Mouse (Mus musculus) skeletal muscle tissue, adult 2 months (tissue): ENCODE data around the gene Lhfpl5.

Experiments used
- DNase-seq: peaks from one replicate; pipeline ENCODE4 v3.0.0-alpha.2; 2012; ENCODE audit warnings: low read depth, low spot score

Lhfpl5 gene

GRCm38 (mm10) chr17:28625327-28625726 is 49.9 kb downstream of the Lhfpl5 start:
- DNase-seq = no peak

- no peak for DNase-seq
Observed at GRCm38 (mm10) chr17:28626937-28627336, 51.5 kb downstream of the Lhfpl5 start.

DNA sequence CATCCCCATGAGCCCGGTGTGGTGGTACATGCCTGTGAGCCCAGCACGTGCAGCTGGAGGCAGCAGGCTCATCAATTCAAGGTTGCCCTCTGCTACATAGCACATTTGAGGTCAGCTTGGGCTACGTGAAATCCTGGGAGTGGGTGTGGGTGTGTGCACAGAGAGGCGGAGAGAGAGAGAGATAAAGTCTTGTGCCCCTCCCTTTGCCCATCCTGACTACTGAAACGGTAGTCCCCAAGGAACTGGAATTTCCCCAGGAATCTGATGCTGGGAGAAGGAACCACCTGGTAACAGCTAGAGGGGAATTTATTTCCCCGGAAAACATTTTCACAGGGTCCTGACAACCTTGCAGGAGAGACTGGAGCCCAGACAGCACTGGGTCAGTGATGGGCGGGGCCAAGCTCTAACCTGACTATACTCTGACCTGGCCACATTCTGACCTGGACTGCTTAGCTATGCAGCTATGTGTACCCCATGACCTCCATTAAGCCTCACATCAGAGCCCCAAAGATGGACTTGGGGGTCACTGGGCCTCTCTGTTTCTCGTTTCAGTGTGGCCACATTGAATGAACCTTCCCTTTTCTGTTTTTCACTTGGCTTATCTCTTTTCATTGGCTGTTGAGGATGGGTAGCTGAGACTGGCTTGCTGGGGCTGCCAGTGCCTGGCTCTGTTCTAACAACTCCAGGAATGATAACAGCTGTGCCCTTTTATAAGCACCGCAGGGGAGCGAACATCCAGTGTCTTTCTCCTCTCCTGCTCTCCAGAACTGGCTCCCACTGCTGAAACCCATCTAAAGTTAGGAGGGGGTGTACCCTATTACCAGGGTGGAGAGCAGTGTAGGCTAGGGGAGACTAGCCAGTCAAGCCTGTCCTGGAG is 53.0 kb downstream of the Lhfpl5 start:
- no peak for DNase-seq

- DNase-seq = no peak
Observed at GRCm38 (mm10) chr17:28629125-28629524, 53.7 kb downstream of the Lhfpl5 start.
